Mouse (Mus musculus): Measurements from ENCODE around the gene Zcchc9.

GRCm38 (mm10) chr13:91807874-91808575 is 520 bp upstream of the Zcchc9 start:
- TF ChIP-seq CTCF (IDR thresholded peaks at IDR 0.05; ENCODE audit: low read depth, low read length), result no peak
- TF ChIP-seq GATA1 (IDR thresholded peaks at IDR 0.05; ENCODE audit: borderline replicate concordance, low read length), result no peak
- no peak for TF ChIP-seq GATA2 (IDR thresholded peaks at IDR 0.05; ENCODE audit: borderline replicate concordance, low read depth, low read length)

All from G1E (cell line).